Mouse (Mus musculus) spleen, adult 18-20 months (tissue): ENCODE data around the gene Gm20807.
"Not testable (repeated sequence)": the region's sequence is repeated elsewhere in the genome, so short reads cannot be mapped to it uniquely, and the experiment has no call there.

Experiments
- DNase-seq, 2 experiments: peaks; one replicate each; pipeline ENCODE4 v3.0.0; 2022; ENCODE audit warnings: mixed read lengths in 2 of 2

Gm20807 gene

DNA sequence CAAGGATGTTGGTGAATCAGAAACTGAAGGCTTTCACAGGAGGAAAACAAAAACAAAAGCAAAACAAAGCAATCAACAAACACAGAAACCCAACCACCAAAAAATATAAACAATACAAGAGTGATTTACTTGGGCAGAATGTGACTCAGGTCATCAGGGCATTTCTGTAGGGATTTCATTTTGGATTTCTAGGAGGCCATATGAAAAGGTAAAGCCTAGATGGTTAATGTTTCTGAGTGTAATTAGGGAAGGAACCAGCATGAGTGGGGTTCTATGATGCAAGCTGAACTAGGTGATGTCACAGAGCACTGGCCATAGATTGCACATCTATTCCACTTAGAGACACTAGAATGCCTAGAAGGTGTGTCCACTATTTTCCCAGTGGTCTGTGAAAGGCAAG lies at the start of gene Gm20807:
Gm20807 (plus strand) TSS at position 301 of the 400 bp plus-strand sequence.
- not testable (repeated sequence) for DNase-seq
